Mouse (Mus musculus) limb, embryonic 10.5 days (tissue): Measurements from ENCODE around the gene Tcte3. TPM values are rescaled to one million over a fixed set of nuclear protein-coding genes. Genes with fewer than 3 reads are reported as not detected.
A peak's percentile ranks its signal among the peaks of the same experiment; 100 is the strongest.
"Not testable (repeated sequence)": the region's sequence is repeated elsewhere in the genome, so short reads cannot be mapped to it uniquely, and the experiment has no call there.

ENCODE experiments used
- DNase-seq: peaks from one replicate; pipeline ENCODE4 v3.0.0-alpha.2; 2017; ENCODE audit warnings: low spot score
- H3K27ac ChIP-seq: fragments of 300-500 bp; sonication (generic); 2 replicates; pipeline ENCODE4 v1.5.1; 2016; ENCODE audit warnings: mild to moderate bottlenecking
- H3K27me3 ChIP-seq: fragments of 300-500 bp; sonication (generic); 2 replicates; pipeline ENCODE4 v1.6.1; 2016; ENCODE audit warnings: low read depth, mild to moderate bottlenecking; ENCODE audit not compliant: poor library complexity, severe bottlenecking
- H3K36me3 ChIP-seq: fragments of 300-500 bp; sonication (generic); 2 replicates; pipeline ENCODE4 v1.6.1; 2016; ENCODE audit warnings: mild to moderate bottlenecking, moderate library complexity
- H3K4me1 ChIP-seq: fragments of 300-500 bp; sonication (generic); 2 replicates; pipeline ENCODE4 v1.6.1; 2016
- H3K4me3 ChIP-seq: fragments of 300-500 bp; sonication (generic); 2 replicates; pipeline ENCODE4 v1.5.1; 2016; ENCODE audit warnings: mild to moderate bottlenecking, moderate library complexity
- H3K9me3 ChIP-seq: fragments of 300-500 bp; sonication (generic); replicated peaks from 2 replicates; pipeline ENCODE4 v1.6.1; 2016; ENCODE audit warnings: mild to moderate bottlenecking
- WGBS: fragments of 180-500 bp; shearing (Covaris S2); methylation state at CpG from one replicate; pipeline ENCODE4 v1.1.7; 2016; 5-methylcytosine and 5-hydroxymethylcytosine counted together
- polyA plus RNA-seq: library from polyadenylated mRNA; unstranded; fragments of >200 nt; fragmentation: Nextera tagmentation; extraction: Ambion mirVana; gene quantifications from 2 replicates; pipeline ENCODE4 v1.2.1, GENCODE M21; 2016

Tcte3 gene
- polyA plus RNA-seq, result 1.5 TPM in 1 of 2 replicates, not detected in the other

GRCm38 (mm10) chr17:15041175-15041729 is at the start of gene Tcte3, which contains the start of the genes Ermard and Gm3448:
Tcte3 (minus strand) TSS chr17:15041488.
Ermard (plus strand) TSS chr17:15041208.
Gm3448 (minus strand) TSS chr17:15041537.
- under 1% methylated on average over 14 of the region's 56 CpGs for WGBS
- H3K27ac ChIP-seq, H3K9me3 ChIP-seq, H3K4me1 ChIP-seq, H3K27me3 ChIP-seq, DNase-seq, H3K36me3 ChIP-seq, H3K4me3 ChIP-seq: not testable (repeated sequence)

DNA sequence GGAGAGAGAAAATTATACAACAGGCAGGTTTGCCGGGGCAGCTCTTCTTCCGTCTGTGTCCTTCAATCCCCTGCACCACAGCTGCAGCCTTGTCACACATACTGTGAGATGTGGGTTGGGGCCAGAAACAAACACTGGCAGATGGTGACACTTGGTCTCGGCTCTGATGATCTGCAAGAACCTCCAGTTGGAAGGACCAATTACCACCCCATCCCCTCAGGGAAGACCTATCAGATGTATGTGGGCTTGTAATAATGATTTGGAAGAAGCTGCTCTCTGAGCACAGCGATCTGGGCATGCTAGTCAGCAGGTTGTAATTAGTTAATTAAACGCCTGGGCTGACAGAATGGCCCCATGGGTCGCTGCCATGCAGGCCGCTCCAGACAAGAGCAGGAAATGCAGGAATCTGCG is 47.3 kb upstream of the Tcte3 start:
- WGBS, result 12% methylated on average over 8 of the region's 8 CpGs
- Histone ChIP-seq H3K9me3 (no peaks in the 10 kb centered on the region), H3K4me3 (no peak overlapping the region; the same call in 1 of the 2 replicates), H3K27ac (peak overlapping the region; percentile 46; the same call in 1 of the 2 replicates), H3K27me3 (no peaks in the 10 kb centered on the region), H3K36me3 (no peaks in the 10 kb centered on the region), H3K4me1 (peaks cover 24% of the 10 kb centered on the region)
- no peak for DNase-seq

- peaks cover 21% of the 10 kb centered on the region for H3K4me1 ChIP-seq
- no peaks in the 10 kb centered on the region for H3K9me3 ChIP-seq
- no peak overlapping the region for H3K27ac ChIP-seq
- H3K4me3 ChIP-seq, result no peak overlapping the region; the same call in 1 of the 2 replicates
- H3K27me3 ChIP-seq, result no peaks in the 10 kb centered on the region
- WGBS, result 32% methylated on average over 2 of the region's 2 CpGs
- peak; percentile 43 for DNase-seq
- H3K36me3 ChIP-seq, result no peaks in the 10 kb centered on the region
Observed at GRCm38 (mm10) chr17:15088166-15088565, 46.9 kb upstream of the Tcte3 start.

- Histone ChIP-seq H3K4me3 (no peak overlapping the region), H3K4me1 (peaks cover 21% of the 10 kb centered on the region), H3K36me3 (no peaks in the 10 kb centered on the region), H3K27ac (no peak overlapping the region; the same call in 1 of the 2 replicates), H3K27me3 (no peaks in the 10 kb centered on the region), H3K9me3 (no peaks in the 10 kb centered on the region)
- 67% methylated on average over 2 of the region's 2 CpGs for WGBS
- DNase-seq, result no peak
Observed at GRCm38 (mm10) chr17:15085006-15085405, 43.7 kb upstream of the Tcte3 start.

DNA sequence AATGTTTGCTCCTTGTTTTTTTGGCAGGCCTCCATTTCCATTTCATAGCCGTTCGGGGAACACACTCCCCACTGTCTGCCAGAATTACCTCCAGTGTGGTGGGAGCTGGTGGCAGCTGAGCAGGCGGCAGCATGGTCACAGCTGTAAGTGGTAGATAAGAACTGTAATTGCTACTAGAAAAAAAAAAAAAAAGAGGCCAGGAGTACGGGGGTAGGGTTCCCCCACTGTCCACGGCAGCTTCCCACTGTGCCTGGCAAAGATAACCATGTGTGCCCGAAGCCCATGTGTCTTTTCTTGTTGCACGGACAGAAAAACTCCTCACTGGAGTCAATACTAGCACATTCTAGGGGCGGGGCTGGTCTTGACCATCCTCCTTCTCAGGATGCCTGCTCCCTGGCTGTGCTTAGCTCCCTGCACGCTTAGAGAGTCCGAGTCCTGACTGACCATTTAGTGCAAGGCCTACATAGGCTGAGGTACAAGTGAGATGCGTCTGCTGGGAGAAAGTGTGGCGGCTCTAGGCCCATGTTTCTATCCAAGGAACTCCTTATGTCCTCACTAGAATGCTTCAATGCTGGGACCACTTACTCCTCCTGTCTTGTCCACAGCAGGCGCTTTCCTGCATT is 43.0 kb upstream of the Tcte3 start:
- Histone ChIP-seq H3K27me3 (no peaks in the 10 kb centered on the region), H3K4me3 (no peak overlapping the region), H3K36me3 (no peaks in the 10 kb centered on the region), H3K27ac (peak overlapping the region; percentile 19; the same call in 1 of the 2 replicates), H3K9me3 (no peaks in the 10 kb centered on the region), H3K4me1 (peaks cover 18% of the 10 kb centered on the region)
- no peak for DNase-seq
- WGBS, result 71% methylated on average over 13 of the region's 13 CpGs

DNA sequence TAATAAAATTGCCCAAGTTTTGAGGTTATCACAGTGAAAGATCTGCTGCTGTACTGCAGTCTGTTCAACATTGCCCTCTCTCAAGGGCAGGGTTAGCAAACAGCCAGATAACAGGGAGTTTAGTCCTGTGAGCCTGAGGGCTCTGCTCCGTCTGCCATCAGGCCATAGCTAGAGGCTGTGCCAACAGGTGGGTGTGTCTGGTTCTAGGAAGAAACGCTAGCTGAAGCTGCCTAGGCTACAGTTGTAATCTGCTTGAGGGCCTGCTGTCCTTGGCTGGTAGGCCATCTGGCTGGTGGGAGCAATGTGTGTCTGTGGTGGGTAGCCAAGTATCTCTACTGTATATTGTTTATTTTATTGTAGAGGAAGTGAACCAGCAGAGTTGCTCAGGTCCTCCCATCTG is 36.2 kb upstream of the Tcte3 start:
- Histone ChIP-seq H3K4me1 (no peaks in the 10 kb centered on the region), H3K36me3 (no peaks in the 10 kb centered on the region), H3K27ac (no peak overlapping the region), H3K27me3 (no peaks in the 10 kb centered on the region), H3K4me3 (no peak overlapping the region), H3K9me3 (no peaks in the 10 kb centered on the region)
- DNase-seq, result no peak
- 58% methylated on average over 2 of the region's 2 CpGs for WGBS

DNA sequence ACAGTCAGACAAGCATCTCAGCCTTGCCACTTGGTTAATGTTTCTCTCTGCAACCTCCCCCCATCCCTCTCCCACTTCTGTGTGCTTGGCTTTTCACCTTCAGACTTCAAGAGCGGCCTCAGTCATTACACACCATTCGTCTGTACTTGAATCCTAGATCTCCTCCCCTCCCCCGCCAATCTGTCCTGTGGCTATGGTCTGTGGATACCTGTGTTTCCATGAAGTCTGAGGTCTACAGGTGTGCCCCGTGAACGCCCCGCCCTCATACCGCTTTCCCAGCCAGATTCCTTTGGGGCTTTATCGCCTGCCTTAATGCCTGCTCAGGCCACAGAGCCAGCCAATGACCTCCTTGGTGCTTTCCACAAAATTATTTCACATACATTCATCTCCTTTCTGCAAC is 33.7 kb upstream of the Tcte3 start:
- no peak overlapping the region for H3K27ac ChIP-seq
- WGBS, result 76% methylated on average over 8 of the region's 8 CpGs

DNA sequence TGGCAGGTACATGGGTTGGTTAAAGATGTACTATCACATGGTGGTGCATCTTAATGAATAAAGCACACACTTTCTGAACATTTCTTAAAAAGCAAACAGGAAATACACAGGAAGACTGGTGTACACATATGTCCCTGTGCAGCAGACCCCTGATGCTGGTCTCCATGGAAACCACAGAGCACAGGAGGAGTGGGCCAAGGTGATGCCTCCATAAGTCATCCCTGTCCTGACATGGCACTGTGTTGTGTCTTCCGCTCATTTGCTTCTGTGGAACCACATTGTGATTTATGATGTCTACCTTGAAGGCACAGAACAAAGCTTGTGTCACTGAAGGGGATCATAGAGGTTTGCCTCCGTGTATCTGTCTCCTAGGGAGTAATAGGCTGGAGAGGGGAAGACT is 30.9 kb upstream of the Tcte3 start:
- DNase-seq, result no peak
- Histone ChIP-seq H3K9me3 (no peaks in the 10 kb centered on the region), H3K36me3 (no peaks in the 10 kb centered on the region), H3K4me3 (no peak overlapping the region), H3K27ac (no peak overlapping the region), H3K4me1 (no peaks in the 10 kb centered on the region), H3K27me3 (no peaks in the 10 kb centered on the region)
- WGBS, result 81% methylated on average over 2 of the region's 2 CpGs

More for the DNA sequence above, 33.7 kb upstream of the Tcte3 start:
- no peaks in the 10 kb centered on the region for H3K9me3 ChIP-seq
- H3K4me1 ChIP-seq, result no peaks in the 10 kb centered on the region
- DNase-seq, result no peak
- no peak overlapping the region for H3K4me3 ChIP-seq
- no peaks in the 10 kb centered on the region for H3K36me3 ChIP-seq
- no peaks in the 10 kb centered on the region for H3K27me3 ChIP-seq

DNA sequence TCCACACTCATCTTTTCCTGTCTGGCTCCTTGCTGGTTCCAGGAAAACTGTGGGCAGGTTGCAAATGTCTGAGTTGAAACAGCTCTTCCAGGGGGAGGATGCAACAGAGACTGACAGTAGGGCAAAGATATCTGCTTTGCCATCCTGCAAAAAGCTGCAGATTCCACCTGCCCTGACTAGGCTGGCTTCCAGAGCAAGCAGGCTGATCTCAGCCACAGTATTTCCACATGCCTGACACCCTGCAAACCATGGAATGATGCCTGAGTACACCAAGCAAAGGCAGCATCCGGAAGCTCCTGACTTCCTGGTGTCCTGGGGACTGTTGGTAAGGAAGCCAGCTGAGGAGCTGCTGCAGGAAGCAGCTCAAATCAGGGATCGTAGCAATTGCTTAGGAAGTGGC is 27.8 kb upstream of the Tcte3 start:
- Histone ChIP-seq H3K27ac (no peak overlapping the region), H3K4me1 (peaks cover 8% of the 10 kb centered on the region), H3K9me3 (no peaks in the 10 kb centered on the region), H3K4me3 (no peak overlapping the region), H3K27me3 (no peaks in the 10 kb centered on the region), H3K36me3 (no peaks in the 10 kb centered on the region)
- WGBS, result 55% methylated on average over 2 of the region's 2 CpGs
- DNase-seq, result no peak

DNA sequence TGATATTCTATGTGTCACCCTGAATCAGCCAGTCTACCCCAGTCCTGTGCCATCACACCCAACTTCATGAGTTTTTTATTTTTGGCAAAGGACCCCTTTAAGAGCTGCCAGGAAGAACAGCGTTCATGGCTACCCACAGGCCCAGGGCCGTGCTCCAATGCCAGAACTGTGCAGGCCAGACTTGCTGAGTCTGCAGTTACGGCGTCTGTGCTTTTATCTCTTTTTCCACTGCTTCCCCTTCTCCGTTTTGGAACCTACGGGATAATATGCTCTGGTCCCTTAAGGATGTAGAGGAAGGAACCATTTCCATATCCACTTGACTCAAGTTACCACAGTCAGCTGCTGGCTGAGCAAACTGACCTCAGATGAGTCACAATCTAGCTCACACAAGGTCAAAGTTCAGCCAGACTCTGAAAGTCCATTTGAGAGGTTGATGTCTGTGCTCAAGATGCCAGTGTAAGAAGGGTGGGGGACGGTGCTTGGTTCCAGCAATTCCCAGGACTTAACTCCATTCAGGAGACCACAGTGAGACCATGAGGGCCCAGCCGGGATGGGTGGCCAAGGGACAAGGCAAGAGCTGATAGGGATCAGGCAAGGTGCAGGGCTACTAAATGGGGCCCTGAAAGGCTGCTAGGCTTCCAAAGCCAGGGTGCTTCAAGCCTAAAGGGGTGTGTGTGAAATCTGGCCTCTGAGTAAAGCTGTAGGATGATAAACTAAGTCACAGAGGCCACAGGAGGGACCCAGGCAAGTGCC is 26.9 kb upstream of the Tcte3 start:
- Histone ChIP-seq H3K4me1 (peaks cover 8% of the 10 kb centered on the region), H3K27me3 (no peaks in the 10 kb centered on the region), H3K9me3 (no peaks in the 10 kb centered on the region), H3K36me3 (0 out of 2 replicates have a peak, but pooled peaks cover 3% of the 10 kb centered on the region), H3K4me3 (no peak overlapping the region), H3K27ac (no peak overlapping the region)
- 68% methylated on average over 8 of the region's 8 CpGs for WGBS
- no peak for DNase-seq

GRCm38 (mm10) chr17:15066911-15067310 is 25.6 kb upstream of the Tcte3 start:
- peaks cover 14% of the 10 kb centered on the region for H3K36me3 ChIP-seq
- peaks cover 8% of the 10 kb centered on the region for H3K4me1 ChIP-seq
- H3K27me3 ChIP-seq, result no peaks in the 10 kb centered on the region
- no peaks in the 10 kb centered on the region for H3K9me3 ChIP-seq
- no peak for DNase-seq
- WGBS, result 46% methylated on average over 1 of the region's 1 CpGs
- no peak overlapping the region for H3K4me3 ChIP-seq
- H3K27ac ChIP-seq, result no peak overlapping the region

- DNase-seq, result peak; percentile 47
- H3K36me3 ChIP-seq, result peaks cover 23% of the 10 kb centered on the region
- peak overlapping the region; percentile 68; the same call in 1 of the 2 replicates for H3K27ac ChIP-seq
- H3K4me1 ChIP-seq, result peaks cover 8% of the 10 kb centered on the region
- peak overlapping the region; percentile 18 for H3K4me3 ChIP-seq
- no peaks in the 10 kb centered on the region for H3K27me3 ChIP-seq
- no peaks in the 10 kb centered on the region for H3K9me3 ChIP-seq
- WGBS, result 25% methylated on average over 6 of the region's 6 CpGs
Observed at GRCm38 (mm10) chr17:15066066-15066465, 24.8 kb upstream of the Tcte3 start.
